Mouse (Mus musculus) CD4-positive, CD25-positive, alpha-beta regulatory T cell, adult 2 months (primary cell): ENCODE results near the gene Iqcd.

Source experiments
- DNase-seq: peaks from one replicate; pipeline ENCODE4 v3.0.0-alpha.2; 2012; ENCODE audit warnings: low read depth, low spot score

Iqcd gene

DNA sequence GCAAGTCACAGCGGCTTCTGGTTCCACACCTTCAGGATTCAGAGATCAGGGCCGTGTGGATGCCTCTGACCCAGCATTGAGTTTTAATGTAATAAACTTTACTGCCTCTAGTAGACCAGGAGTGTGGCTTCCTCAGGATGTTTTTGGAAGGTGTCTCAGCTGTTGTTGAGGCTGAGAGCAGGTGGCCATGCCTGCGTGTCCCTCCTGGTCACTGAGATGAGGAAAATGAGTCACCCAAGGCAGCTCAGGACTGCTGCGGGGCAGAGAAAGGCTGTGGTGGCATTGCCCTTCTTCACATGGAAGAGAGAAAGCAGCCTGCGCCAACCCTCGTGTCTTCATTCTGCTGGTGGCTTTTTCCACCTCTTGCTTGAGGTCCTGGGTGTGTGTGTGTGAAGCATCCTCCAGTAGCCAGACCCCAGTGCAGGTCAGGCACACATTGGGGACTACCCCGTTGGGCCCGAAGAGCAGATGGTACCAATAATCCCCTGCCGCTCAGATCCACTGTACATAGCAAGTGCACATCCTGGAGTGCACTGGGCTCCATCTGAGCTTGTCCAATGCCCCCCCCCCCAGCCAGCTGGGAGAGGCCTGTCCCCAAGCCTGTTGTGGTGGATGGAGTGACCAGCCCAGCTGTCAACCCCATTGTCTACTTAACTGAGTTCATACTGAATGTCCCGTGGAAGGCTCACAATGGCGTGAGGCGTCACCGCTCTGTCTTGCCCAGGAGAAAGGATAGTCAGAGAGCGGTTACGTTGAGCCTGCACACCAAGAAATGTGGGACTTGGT, 38.9 kb downstream of the Iqcd start:
- DNase-seq, result no peak

GRCm38 (mm10) chr5:120628624-120629023, 39.8 kb downstream of the Iqcd start:
- no peak for DNase-seq

- peak; percentile 53 for DNase-seq
These were observed 42.3 kb downstream of the Iqcd start for GRCm38 (mm10) chr5:120631128-120631527.

GRCm38 (mm10) chr5:120631892-120632291, 43.1 kb downstream of the Iqcd start:
- DNase-seq, result no peak

DNA sequence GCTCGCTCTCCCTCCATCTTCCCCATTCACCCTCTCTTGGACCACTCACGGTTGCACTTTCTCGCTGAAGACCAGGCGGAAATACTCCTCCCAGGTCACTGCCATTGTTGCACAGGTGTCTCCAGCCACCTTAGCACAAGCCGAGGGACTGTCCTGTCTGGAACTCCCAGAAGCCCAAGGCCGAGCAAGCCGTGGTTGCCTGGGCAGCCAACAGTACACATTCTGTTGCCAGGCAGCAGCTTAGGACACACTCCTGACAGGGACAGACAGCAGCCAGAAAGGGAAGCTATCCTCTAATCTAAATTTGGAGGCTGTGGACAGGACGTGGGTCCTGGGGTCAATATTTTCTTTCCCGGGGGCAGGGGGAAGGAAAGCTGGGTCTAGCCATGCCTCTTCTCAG, 45.3 kb downstream of the Iqcd start, which contains the start of gene Cfap73:
Gene Cfap73 (minus strand): TSS at position 105 of the 400 bp plus-strand sequence.
- no peak for DNase-seq

- no peak for DNase-seq
These were observed 46.0 kb downstream of the Iqcd start for GRCm38 (mm10) chr5:120634860-120635259.

DNA sequence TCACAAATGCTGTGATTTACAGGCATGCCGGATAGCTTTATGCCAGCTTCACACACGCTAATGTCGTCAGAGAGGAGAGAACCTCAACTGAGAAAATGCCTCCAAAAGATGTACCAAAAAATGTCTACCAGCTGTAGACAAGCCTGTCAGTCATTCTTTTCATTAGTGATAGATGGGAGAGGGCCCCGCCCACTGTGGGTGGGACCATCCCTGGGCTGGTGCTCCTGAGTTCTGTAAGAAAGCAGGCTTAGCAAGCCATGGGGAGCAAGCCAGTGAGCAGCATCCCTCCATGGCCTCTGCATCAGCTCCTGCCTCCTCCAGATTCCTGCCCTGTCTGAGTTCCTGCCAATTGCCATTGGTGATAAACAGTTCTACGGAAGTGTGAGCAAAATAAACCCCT, 46.8 kb downstream of the Iqcd start:
- DNase-seq, result no peak

GRCm38 (mm10) chr5:120640094-120640493, 51.3 kb downstream of the Iqcd start:
- no peak for DNase-seq

- no peak for DNase-seq
These were observed 54.7 kb downstream of the Iqcd start for GRCm38 (mm10) chr5:120643365-120644085.

DNA sequence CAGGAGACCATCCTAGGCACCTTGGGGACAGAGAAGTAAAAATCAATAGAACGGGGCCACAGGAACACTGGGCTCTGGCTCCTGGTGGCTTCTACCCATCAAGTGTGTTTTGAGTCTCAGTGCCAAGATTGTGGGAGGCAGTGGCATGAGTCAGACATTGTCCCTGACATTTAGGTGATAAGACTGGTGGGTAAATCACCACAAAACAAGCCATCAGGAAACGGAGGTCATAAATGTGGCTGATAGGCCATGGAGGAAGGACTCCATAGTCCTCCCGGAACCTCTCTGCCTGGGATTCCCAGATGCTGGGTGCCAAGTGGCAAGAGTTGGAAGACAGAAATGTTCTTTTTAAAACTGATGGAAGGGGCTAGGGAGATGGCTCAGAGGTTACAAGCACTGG, 55.4 kb downstream of the Iqcd start:
- DNase-seq, result no peak

DNA sequence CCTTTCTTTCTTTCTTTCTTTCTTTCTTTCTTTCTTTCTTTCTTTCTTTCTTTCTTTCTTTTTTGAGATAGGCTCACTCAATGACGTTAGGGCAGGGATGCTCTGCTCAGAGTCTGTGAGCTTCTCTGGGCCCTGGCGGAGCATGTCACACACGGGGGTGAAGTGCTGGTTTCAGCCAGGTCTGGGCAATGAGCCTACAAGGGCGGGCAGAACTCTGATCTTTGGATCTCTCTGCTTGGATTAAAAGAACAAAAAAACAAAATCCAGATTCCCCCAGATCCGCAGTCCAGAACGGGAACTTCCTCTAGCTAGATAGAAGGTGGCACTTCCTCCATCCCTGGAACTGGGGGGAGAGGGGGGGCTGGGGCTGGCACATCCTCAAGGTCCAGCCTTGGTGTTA, 57.0 kb downstream of the Iqcd start:
- DNase-seq, result no peak

DNA sequence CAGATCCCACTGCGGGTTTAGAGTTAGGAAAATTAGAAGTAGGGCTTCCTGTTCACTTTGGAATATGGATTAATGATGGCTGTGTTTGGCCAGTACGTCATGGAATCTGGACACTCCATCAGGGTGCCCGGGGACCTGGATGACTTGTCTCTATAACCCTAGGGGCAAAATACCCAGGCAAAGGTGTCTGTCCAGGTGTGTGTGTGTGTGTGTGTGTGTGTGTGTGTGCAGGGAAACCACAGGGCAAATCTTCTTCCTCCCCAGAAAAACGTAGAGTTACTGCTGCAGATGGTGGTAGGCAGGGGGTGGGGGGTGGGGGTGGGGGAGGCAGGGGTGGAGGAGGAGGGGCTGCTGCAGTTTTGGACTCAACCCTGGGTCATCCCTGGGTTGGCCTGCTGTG, 58.5 kb downstream of the Iqcd start:
- no peak for DNase-seq

DNA sequence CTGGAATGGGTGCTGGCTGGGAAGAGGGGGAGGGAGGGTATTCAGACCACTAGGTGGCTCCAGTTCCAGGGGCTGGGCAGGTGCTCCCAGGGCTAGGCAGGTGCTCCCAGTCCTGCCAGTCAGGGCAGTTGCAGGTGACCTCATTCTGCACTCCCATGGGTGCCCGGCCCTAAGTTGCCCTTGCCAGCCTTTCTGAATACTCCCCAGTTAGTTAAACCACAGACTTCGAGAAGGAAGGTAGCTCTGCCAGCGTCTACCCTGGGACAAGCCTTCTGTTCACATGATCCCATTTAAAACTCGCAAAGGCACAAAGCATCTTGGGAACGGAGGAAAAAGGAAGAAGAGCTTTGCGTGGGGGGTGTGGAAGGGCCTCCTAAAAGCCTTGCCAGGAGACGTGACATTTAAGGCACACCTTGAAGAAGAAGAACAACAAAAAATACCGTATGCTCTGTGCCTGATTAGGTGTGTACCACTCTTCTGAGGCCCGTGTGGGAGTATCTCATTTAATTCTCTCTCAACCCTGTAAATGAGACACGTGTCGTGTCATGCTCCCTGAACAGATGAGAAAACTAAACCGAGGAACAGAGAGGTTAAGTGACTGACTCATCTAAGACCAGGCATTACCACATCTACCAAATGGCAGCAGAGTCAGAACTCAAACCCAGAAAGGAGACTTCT, 59.1 kb downstream of the Iqcd start:
- DNase-seq, result peak; percentile 67

DNA sequence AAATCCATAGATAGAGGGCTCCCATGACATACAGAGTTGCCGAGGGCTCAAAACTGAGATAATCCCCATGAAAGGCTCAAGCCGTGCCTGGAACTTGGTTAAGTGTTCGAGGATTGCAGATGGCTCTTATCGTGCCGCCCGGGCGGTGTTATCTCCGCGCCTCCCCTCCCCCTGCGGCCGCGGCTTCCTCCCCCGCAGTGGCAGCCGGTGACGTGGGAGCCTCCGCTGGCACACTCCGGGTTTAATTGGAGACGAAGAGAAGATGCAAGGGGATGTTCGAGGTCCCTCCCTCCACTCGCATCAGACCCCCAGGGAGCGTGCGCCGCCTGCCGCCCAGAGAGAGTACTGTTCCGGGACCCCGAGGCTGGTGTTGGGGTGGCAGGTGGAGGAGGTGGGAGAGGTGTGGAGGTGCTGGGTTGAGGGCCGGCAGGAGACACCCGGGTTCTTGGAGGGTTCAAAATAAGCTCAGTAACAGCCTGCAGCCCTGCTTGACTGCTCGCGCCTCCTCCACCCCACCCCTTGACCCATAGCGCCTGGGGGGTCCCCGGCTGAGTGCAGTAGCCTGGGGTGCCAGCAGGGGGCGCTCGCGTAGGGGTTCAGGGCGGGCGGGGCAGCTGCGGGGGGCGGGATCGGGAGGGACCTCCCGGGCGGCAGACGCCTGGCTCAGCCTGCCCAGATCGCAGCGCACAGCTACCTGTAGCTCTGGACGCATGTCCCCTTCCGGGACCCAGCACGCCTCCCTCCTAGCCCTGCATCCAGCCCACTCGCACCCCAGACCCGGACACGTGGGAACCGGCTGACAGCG, 60.0 kb downstream of the Iqcd start, which contains the start of gene Rasal1:
Gene Rasal1 (plus strand): TSS at position 244 of the 805 bp plus-strand sequence.
- peak; percentile 95 for DNase-seq

DNA sequence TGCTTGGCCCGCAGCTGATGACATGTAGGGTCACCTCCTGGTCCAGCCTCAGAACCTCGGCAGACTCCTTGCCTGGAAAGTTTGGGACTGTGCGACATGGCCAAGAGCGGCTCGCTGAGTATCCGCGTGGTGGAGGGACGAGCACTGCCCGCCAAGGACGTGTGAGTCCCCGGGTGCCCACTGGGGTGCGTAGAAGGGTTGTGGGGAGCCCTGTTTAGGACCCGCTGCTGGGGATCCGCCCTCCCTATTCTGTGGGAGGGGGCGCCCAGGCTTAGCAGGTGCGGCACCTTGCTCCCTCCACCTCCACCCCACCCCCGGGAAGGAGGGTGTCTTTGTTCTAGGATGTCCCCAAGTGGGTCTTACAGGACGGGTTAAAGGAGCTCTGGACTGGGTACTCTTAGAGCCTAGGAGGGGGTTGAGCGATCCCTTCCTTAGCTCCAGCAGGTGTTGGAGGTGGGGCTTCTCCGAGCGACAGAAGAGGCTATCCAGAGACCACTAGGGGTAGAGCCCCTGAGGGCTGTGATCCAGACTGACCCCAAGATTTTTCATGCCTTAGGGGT, 60.6 kb downstream of the Iqcd start:
- no peak for DNase-seq

DNA sequence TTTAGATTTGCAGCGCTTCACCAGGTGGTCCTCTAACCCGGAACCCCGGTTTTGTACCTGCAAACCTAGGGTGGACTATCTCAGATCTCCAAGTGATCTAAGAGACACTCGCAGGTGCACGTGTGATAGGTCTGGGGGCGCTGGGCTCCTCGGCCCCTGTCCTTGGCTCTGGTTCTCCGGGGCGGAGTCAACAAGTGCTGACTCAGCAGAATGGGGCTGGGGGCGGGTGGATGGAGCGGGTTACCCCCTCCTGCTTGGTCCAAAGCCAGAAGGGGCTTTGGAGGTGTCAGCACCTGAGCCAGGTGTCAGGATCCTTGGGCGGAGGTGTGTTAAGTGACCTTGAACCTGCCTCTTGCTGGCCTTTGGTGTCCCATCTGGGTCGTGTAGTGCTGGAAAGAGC, 61.1 kb downstream of the Iqcd start:
- DNase-seq, result no peak

GRCm38 (mm10) chr5:120651230-120651629, 62.4 kb downstream of the Iqcd start:
- no peak for DNase-seq

DNA sequence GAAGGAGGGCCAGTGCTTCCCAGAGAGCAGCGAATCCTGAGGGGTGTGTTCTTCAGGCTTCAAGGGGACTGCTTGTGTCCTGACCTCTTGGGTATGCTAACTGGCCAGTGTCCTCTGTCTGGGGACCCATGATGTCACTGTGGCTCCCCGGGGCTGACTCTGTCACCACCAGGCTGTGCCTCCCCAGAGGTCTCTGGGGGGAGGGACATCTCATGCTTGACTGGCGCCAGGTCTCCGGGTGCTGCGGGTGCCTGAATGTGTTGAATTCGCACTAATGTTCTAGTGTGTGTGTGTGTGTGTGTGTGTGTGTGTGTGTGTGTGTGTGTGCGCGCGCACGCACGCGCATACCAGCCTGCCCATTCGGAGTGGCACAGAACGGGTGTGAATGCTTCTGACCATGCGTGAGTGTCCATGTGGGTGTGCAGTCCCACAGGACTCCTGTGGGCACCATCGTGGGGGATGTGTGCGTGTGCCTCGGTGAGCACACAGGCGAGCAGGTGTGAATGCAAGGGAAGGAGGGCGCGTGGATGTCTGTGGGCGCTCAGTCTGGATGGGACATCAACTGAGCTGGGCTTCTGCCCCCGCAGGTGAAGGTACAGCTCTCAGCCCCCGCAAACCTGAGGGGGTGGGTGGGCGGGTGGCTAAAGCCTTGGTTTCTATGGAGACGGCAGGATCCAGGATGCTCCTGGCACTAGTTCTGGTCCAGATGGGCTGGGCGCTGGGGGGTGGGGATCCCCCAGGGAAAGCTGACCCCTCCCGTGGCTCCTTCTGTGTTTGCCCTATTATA, 64.3 kb downstream of the Iqcd start:
- DNase-seq, result no peak

DNA sequence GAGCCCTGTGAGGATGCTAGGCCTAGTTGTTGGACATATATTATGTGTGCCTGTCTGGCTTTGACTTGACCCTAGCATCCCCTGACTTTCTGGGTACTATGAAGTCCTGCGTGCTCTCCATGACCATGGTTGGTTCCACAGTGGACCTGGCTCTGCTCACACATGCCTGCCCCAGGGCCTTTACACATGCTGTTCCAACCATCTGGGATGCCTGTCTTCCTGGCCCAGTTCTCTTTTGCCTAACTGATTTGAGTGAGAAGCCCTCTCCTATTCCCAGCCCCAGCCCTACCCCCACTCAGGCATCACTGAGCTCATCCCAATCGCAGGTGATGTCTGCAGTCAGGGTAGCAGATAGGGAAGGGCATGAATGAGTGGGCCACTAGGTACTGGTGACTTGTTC, 65.1 kb downstream of the Iqcd start:
- no peak for DNase-seq

DNA sequence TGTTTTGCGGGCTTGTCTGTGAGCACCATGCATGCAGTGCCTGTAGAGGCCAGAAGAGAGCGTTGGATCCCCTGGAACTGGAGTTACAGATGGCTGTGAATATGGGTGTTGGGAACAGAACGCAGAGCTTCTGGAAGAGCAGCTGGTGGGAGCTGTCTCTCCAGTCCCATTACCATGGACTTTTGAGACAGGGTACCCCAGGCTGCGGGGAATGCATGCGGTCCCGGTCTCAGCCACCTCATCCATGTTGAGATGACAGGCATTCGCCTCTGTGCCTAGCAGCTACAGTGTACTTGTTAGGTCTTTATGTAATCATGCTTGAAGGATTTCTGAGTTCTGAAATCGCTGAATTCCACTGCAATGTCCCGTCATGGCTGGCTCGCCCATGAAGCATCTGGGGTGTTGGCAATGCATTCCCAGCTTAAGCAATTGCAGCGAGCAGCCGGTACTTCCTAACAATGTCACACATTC, 67.5 kb downstream of the Iqcd start:
- DNase-seq, result no peak
